Mouse (Mus musculus): Measurements from ENCODE around the gene Ttc23. TPM values are rescaled to one million over a fixed set of nuclear protein-coding genes. Genes with fewer than 3 reads are reported as not detected.

Gene Ttc23
- total and polyA plus RNA-seq, 3 experiments, result 0.89 to 2.5 (median 0.93) TPM

DNA sequence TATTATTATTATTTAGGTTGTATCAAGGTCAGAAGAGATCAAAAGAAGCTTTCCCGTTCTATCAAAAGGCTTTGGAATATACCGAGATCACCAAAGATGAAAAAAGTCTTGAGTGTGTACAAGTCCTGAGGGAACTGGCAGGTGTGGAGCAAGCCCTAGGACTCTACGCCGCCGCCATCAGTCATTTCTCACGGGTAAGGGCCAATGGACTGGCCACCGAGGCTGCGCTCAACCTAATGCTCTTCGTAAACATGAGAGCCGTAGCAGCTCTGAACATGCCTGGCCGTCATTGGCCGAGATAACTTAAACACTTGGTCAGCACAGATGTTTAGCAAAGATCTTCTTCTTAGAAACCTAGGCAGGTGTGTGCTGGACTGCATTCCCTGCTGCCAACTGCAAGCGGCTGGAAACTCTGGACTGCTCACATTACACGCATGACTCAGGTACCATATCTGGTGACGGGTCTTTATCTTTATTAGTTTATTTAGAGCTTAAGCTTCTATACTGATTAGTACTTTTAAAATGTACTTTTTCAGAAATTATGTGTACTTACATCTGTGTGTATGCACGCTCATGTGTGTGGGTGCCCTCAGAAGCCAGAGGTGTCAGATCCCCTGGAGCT is 31.8 kb downstream of the Ttc23 start:
- dilution Hi-C loops (cut with MboI; ENCODE audit: extremely low pct_ligation_motif_present, extremely low pct_unique_long_range_greater_than_20kb, low sequenced_read_pairs), result no loop called here
- no peaks in the 10 kb centered on the region for H3K9me3 ChIP-seq (replicated peaks; ENCODE audit: low read length)
- peaks cover 6 to 11% of the 10 kb centered on the region in 2 experiments; a peak in 3 of 4 replicates for H3K4me1 ChIP-seq (ENCODE audit: control insufficient read depth in 1 of 2, insufficient read depth in 2 of 2)
- no peak overlapping the region for H3K27ac ChIP-seq (ENCODE audit: insufficient read depth, low read depth)
- no peak overlapping the region for H3K4me3 ChIP-seq (replicated peaks in 1 of 3; ENCODE audit: low read depth in 2 of 3, low read length in 2 of 3, poor library complexity in 1 of 3)
- H3K4me2 ChIP-seq (ENCODE audit: insufficient read depth, low read depth, poor library complexity, severe bottlenecking), result no peak overlapping the region
- no peak for DNase-seq (ENCODE audit: extremely low read depth)
- no peak overlapping the region for H3K9ac ChIP-seq (ENCODE audit: insufficient read depth, low read depth)
- no peaks in the 10 kb centered on the region for H3K79me2 ChIP-seq (replicated peaks; ENCODE audit: control insufficient read depth, extremely low read depth, insufficient read depth, poor library complexity, severe bottlenecking)
- in situ Hi-C loops (cut with MboI; ENCODE audit: low pct_ligation_motif_present, low pct_unique_long_range_greater_than_20kb, low sequenced_read_pairs), result loop anchor here (25.0 kb wide), 1 partner anchor 458 kb away; no protein-coding TSS in a partner anchor
- H3K27me3 ChIP-seq (replicated peaks), result no peaks in the 10 kb centered on the region
- TF ChIP-seq MXI1 (IDR thresholded peaks at IDR 0.05; ENCODE audit: low read depth, low read length) (no peak), CHD1 (IDR thresholded peaks at IDR 0.05; ENCODE audit: low read depth, low read length) (no peak), TCF12 (IDR thresholded peaks at IDR 0.05; ENCODE audit: low read depth, low read length) (no peak), SIN3A (IDR thresholded peaks at IDR 0.05; ENCODE audit: low read length) (no peak), CHD2 (IDR thresholded peaks at IDR 0.05; ENCODE audit: low read length) (no peak), SMC3 (IDR thresholded peaks at IDR 0.05; ENCODE audit: low read depth, low read length) (no peak), NELFE (IDR thresholded peaks at IDR 0.05; ENCODE audit: low read depth, low read length) (no peak), KAT2A (IDR thresholded peaks at IDR 0.05; ENCODE audit: insufficient replicate concordance, low read length) (no peak), MEF2A (IDR thresholded peaks at IDR 0.05; ENCODE audit: borderline replicate concordance, low read depth, low read length) (no peak), HCFC1 (IDR thresholded peaks at IDR 0.05; ENCODE audit: low read depth, low read length) (no peak), MAFK (IDR thresholded peaks at IDR 0.05; ENCODE audit: insufficient replicate concordance, low read length) (no peak), MYC (IDR thresholded peaks at IDR 0.05; ENCODE audit: low read depth, low read length) (no peak), ZMIZ1 (IDR thresholded peaks at IDR 0.05; ENCODE audit: low read depth, low read length) (no peak), GABPA (IDR thresholded peaks at IDR 0.05; ENCODE audit: insufficient replicate concordance, low read depth, low read length) (no peak)
- H3K36me3 ChIP-seq (replicated peaks in 1 of 2; ENCODE audit: control insufficient read depth in 1 of 2, insufficient read depth in 1 of 2, low read length in 1 of 2), result peaks cover 0 to 18% of the 10 kb centered on the region in 2 experiments

DNA sequence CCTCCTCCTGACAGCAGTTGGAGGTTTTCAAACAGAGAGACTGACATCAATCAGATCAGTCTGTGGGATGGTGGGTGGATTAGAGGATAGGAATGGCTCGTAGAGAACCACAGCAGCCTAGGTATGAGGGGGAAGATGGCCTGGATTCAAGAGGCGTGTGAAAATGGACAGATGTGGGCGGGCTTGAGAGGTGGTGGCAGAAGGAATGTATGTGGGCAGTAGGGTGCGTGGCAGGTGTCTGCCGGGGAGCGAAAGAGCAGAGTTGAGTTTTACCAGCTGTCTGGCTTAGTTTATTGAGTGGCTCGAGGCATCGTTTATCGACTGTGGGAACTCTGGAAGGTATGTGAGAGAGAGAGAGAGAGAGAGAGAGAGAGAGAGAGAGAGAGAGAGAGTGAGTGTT is 33.9 kb downstream of the Ttc23 start:
- H3K27me3 ChIP-seq (replicated peaks), result no peaks in the 10 kb centered on the region
- H3K4me3 ChIP-seq (replicated peaks in 1 of 3; ENCODE audit: low read depth in 2 of 3, low read length in 2 of 3, poor library complexity in 1 of 3), result no peak overlapping the region
- H3K27ac ChIP-seq (ENCODE audit: insufficient read depth, low read depth), result no peak overlapping the region
- no peak overlapping the region for H3K9ac ChIP-seq (ENCODE audit: insufficient read depth, low read depth)
- in situ Hi-C loops (cut with MboI; ENCODE audit: low pct_ligation_motif_present, low pct_unique_long_range_greater_than_20kb, low sequenced_read_pairs), result loop anchor here (25.0 kb wide), 1 partner anchor 456 kb away; no protein-coding TSS in a partner anchor
- peaks cover 3% of the 10 kb centered on the region for H3K9me3 ChIP-seq (replicated peaks; ENCODE audit: low read length)
- peaks cover 0 to 19% of the 10 kb centered on the region in 2 experiments for H3K36me3 ChIP-seq (replicated peaks in 1 of 2; ENCODE audit: control insufficient read depth in 1 of 2, insufficient read depth in 1 of 2, low read length in 1 of 2)
- no peak overlapping the region for H3K4me2 ChIP-seq (ENCODE audit: insufficient read depth, low read depth, poor library complexity, severe bottlenecking)
- H3K79me2 ChIP-seq (replicated peaks; ENCODE audit: control insufficient read depth, extremely low read depth, insufficient read depth, poor library complexity, severe bottlenecking), result no peaks in the 10 kb centered on the region
- no peak for DNase-seq (ENCODE audit: extremely low read depth)
- no peak for TF ChIP-seq UBTF (IDR thresholded peaks at IDR 0.05; ENCODE audit: low read depth, low read length)
- no peak for TF ChIP-seq ZNF384 (IDR thresholded peaks at IDR 0.05; ENCODE audit: low read depth, low read length)
- no peak for TF ChIP-seq ELF1 (IDR thresholded peaks at IDR 0.05; ENCODE audit: low read depth, low read length)
- TF ChIP-seq MAX (IDR thresholded peaks at IDR 0.05; ENCODE audit: low read length), result no peak
- TF ChIP-seq MEF2A (IDR thresholded peaks at IDR 0.05; ENCODE audit: borderline replicate concordance, low read depth, low read length), result no peak
- no peak for TF ChIP-seq TBP (conservative IDR thresholded peaks at IDR 0.05; ENCODE audit: low read depth, low read length)
- no peak for TF ChIP-seq MAZ (IDR thresholded peaks at IDR 0.05; ENCODE audit: low read depth, low read length)
- TF ChIP-seq ETS1 (conservative IDR thresholded peaks at IDR 0.05; ENCODE audit: low read depth, low read length), result no peak
- no peak for TF ChIP-seq NELFE (IDR thresholded peaks at IDR 0.05; ENCODE audit: low read depth, low read length)
- TF ChIP-seq RAD21 (IDR thresholded peaks at IDR 0.05; ENCODE audit: low read depth, low read length), result no peak
- TF ChIP-seq HCFC1 (IDR thresholded peaks at IDR 0.05; ENCODE audit: low read depth, low read length), result no peak
- TF ChIP-seq CTCF (conservative IDR thresholded peaks at IDR 0.05 in 1 of 2, IDR thresholded peaks at IDR 0.05 in 1 of 2; ENCODE audit: low read depth in 2 of 2, low read length in 2 of 2), result no peak
- no peak for TF ChIP-seq JUN (IDR thresholded peaks at IDR 0.05; ENCODE audit: insufficient read depth, low read depth, low read length)
- TF ChIP-seq POLR2AphosphoS2 (IDR thresholded peaks at IDR 0.05; ENCODE audit: low read depth, low read length), result no peak
- TF ChIP-seq ZKSCAN1 (IDR thresholded peaks at IDR 0.05; ENCODE audit: borderline replicate concordance, low read depth, low read length), result no peak
- TF ChIP-seq MYC (IDR thresholded peaks at IDR 0.05; ENCODE audit: low read depth, low read length), result no peak
- no peak for TF ChIP-seq GABPA (IDR thresholded peaks at IDR 0.05; ENCODE audit: insufficient replicate concordance, low read depth, low read length)
- TF ChIP-seq MAFK (IDR thresholded peaks at IDR 0.05; ENCODE audit: insufficient replicate concordance, low read length), result no peak
- TF ChIP-seq KAT2A (IDR thresholded peaks at IDR 0.05; ENCODE audit: insufficient replicate concordance, low read length), result no peak
- TF ChIP-seq USF2 (conservative IDR thresholded peaks at IDR 0.05; ENCODE audit: low read depth, low read length), result no peak
- dilution Hi-C loops (cut with MboI; ENCODE audit: extremely low pct_ligation_motif_present, extremely low pct_unique_long_range_greater_than_20kb, low sequenced_read_pairs), result no loop called here
- H3K4me1 ChIP-seq (ENCODE audit: control insufficient read depth in 1 of 2, insufficient read depth in 2 of 2), result peaks cover 6 to 11% of the 10 kb centered on the region in 2 experiments; a peak in 3 of 4 replicates

Data from CH12.LX (cell line).